Mouse (Mus musculus) liver, embryonic 14.5 days (tissue): ENCODE data around the gene Gramd4. TPM values are rescaled to one million over a fixed set of nuclear protein-coding genes. Genes with fewer than 3 reads are reported as not detected.

Experiments
- ATAC-seq: fragments of 200-750 bp; cut with Nextera tagmentation; 2 replicates; pipeline ENCODE4 v1.8.0; 2017; ENCODE audit warnings: moderate number of reproducible peaks, mild to moderate bottlenecking, moderate library complexity; ENCODE audit not compliant: insufficient read depth
- DNase-seq, 3 experiments: peaks; one replicate each; pipeline ENCODE4 v3.0.0-alpha.2; 2012 to 2013; ENCODE audit warnings: low read depth in 3 of 3, low spot score in 3 of 3
- H3K27ac ChIP-seq: fragments of 300-500 bp; sonication (generic); 2 replicates; pipeline ENCODE4 v1.5.1; 2014; ENCODE audit warnings: moderate library complexity, mild to moderate bottlenecking, control low read depth, inconsistent platforms
- H3K27me3 ChIP-seq: fragments of 300-500 bp; sonication (generic); 2 replicates; pipeline ENCODE4 v1.6.1; 2014; ENCODE audit warnings: mild to moderate bottlenecking, low read length, moderate library complexity; ENCODE audit not compliant: control insufficient read depth, insufficient read depth
- H3K36me3 ChIP-seq: fragments of 300-500 bp; sonication (generic); replicated peaks from 2 replicates; pipeline ENCODE4 v1.6.1; 2014; ENCODE audit warnings: low read depth; ENCODE audit not compliant: control insufficient read depth, insufficient read depth
- H3K4me1 ChIP-seq, 2 experiments: fragments of 200-500 bp in 1 of 2; fragments of 300-500 bp in 1 of 2; sonication (generic) in 1 of 2; replicated peaks; 2 replicates each; pipeline ENCODE4 v1.6.1; 2012 to 2014; ENCODE audit warnings: antibody characterized with exemption in 1 of 2, inconsistent platforms in 1 of 2, low read length in 1 of 2; ENCODE audit not compliant: control insufficient read depth in 2 of 2, insufficient read depth in 2 of 2
- H3K4me2 ChIP-seq: fragments of 300-500 bp; sonication (generic); 2 replicates; pipeline ENCODE4 v1.6.1; 2014; ENCODE audit warnings: low read depth, mild to moderate bottlenecking, control low read depth, moderate library complexity
- H3K4me3 ChIP-seq, 2 experiments: fragments of 200-500 bp in 1 of 2; fragments of 300-500 bp in 1 of 2; sonication (generic) in 1 of 2; 2 replicates each; pipeline ENCODE4 v1.5.1; 2012 to 2014; ENCODE audit warnings: low read depth in 2 of 2, low read length in 2 of 2, mild to moderate bottlenecking in 2 of 2, control low read depth in 1 of 2, inconsistent platforms in 1 of 2, moderate library complexity in 1 of 2; ENCODE audit not compliant: insufficient read depth in 1 of 2
- H3K9ac ChIP-seq: fragments of 300-500 bp; sonication (generic); replicated peaks from 2 replicates; pipeline ENCODE4 v1.6.1; 2014; ENCODE audit warnings: mild to moderate bottlenecking, control low read depth, moderate library complexity
- H3K9me3 ChIP-seq: fragments of 300-500 bp; sonication (generic); 2 replicates; pipeline ENCODE4 v1.6.1; 2016; ENCODE audit warnings: low read length, mixed read lengths; ENCODE audit not compliant: control insufficient read depth
- CTCF ChIP-seq: IDR thresholded peaks from 2 replicates; pipeline ENCODE4 v1.5.1; 2016; ENCODE audit warnings: antibody characterized with exemption, low read depth, control low read depth
- EP300 ChIP-seq: IDR thresholded peaks from 2 replicates; pipeline ENCODE4 v1.6.1; 2016; ENCODE audit warnings: antibody characterized with exemption, low read depth
- WGBS: fragments of 180-500 bp; shearing (Covaris S2); extraction: QIAGEN DNeasy Blood & Tissue Kit; methylation state at CpG from one replicate; pipeline ENCODE4 v1.1.7; 2014; ENCODE audit not compliant: insufficient replicate concordance; 5-methylcytosine and 5-hydroxymethylcytosine counted together
- polyA plus RNA-seq, 2 experiments: library from polyadenylated mRNA; depleted of rRNA in 1 of 2; stranded (reverse) in 1 of 2; unstranded in 1 of 2; fragments of >200 nt; fragmentation: Nextera tagmentation in 1 of 2; extraction: Ambion mirVana in 1 of 2; gene quantifications; 2 replicates each; pipeline versions ENCODE4 v1.2.1 to v1.2.3; 2012 to 2014

The Gramd4 gene
- polyA plus RNA-seq, 2 experiments, result 2.5 to 7.5 TPM

DNA sequence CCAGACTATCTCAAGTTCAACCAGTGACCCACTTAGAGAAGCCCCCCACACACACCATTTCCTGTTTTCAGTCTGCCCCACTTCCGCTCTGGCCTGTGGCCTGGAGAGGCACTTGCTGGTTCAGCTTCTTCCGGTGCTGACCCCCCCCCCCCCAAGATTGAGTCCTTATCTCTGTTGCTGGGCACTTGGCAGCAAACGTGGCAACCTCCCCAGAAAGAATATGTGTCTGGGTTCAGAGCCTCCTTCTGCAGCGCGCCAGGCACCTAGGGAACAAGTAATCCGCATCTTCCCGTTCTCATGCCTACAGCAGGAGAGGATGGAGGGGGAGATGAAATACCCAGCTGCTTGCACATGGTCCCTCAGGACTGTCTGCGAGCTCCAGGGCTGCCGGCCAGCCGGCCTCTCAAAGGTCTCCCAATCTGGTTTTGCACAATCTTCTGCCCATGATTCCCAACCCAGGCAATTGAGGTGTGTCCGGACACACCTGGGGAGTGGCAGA, 124.5 kb downstream of the Gramd4 start:
- no peak for ATAC-seq
- no peak for DNase-seq
- peaks cover 13% of the 10 kb centered on the region; the same call in 1 of the 2 replicates for H3K27me3 ChIP-seq
- H3K4me2 ChIP-seq, result no peak overlapping the region; the same call in 1 of the 2 replicates
- no peaks in the 10 kb centered on the region for H3K36me3 ChIP-seq
- no peak overlapping the region for H3K9ac ChIP-seq
- H3K4me3 ChIP-seq, result no peak overlapping the region
- no peak overlapping the region for H3K27ac ChIP-seq
- WGBS, result 12% methylated on average over 11 of the region's 11 CpGs
- H3K4me1 ChIP-seq, result peaks cover 0 to 3% of the 10 kb centered on the region in 2 experiments; a peak in 2 of 4 replicates
- H3K9me3 ChIP-seq, result no peaks in the 10 kb centered on the region
- TF ChIP-seq EP300 (no peak), CTCF (no peak)

DNA sequence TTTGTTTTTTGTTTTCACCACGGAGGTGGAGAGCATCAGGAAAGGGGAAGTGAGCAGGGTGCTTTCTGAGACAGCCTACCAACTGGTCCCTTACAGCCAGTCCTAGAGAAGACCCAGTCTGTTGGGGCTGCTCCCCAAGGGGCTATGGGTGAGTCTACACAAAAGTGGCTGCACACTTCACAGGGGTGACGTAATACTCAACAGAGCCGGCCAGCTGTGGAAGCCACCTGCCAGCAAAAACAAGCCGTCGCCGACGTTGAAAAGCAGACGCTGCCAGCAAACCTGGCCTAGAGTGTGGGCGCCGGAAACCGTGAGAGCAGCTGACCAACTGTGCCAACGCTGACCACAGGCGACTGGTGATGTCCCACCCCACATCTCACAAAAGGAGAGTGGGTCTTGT, 125.2 kb downstream of the Gramd4 start:
- peaks cover 0 to 3% of the 10 kb centered on the region in 2 experiments; a peak in 2 of 4 replicates for H3K4me1 ChIP-seq
- no peak for TF ChIP-seq CTCF
- no peak for TF ChIP-seq EP300
- no peak overlapping the region; the same call in 1 of the 2 replicates for H3K4me2 ChIP-seq
- no peak for ATAC-seq
- H3K4me3 ChIP-seq, result no peak overlapping the region
- DNase-seq, result no peak
- no peaks in the 10 kb centered on the region for H3K9me3 ChIP-seq
- H3K27ac ChIP-seq, result no peak overlapping the region
- no peaks in the 10 kb centered on the region for H3K36me3 ChIP-seq
- H3K27me3 ChIP-seq, result peaks cover 13% of the 10 kb centered on the region; the same call in 1 of the 2 replicates
- no peak overlapping the region for H3K9ac ChIP-seq
- WGBS, result 32% methylated on average over 13 of the region's 13 CpGs

DNA sequence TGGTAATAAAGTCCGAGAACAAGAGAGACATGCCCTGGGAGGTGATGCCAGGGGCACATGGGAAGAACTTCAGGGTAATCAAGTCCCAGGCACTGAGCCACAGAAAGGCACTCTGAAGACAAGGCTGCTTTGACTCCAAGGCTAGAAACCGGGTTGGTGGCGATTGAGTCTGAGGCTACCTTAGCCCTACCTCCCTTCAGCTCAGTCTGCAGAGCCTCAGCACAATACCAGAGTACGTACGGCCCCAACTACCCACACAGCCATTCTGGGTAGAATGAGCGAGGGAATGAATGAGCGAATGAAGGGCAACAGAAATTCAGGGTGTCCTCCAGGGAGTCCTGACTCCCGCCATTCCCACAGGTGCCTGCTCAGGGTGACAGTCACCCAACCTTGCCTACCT, 126.0 kb downstream of the Gramd4 start:
- TF ChIP-seq EP300 (no peak), CTCF (no peak)
- peaks cover 0 to 3% of the 10 kb centered on the region in 2 experiments; a peak in 2 of 4 replicates for H3K4me1 ChIP-seq
- H3K27me3 ChIP-seq, result peaks cover 13% of the 10 kb centered on the region; the same call in 1 of the 2 replicates
- H3K9ac ChIP-seq, result no peak overlapping the region
- no peak for DNase-seq
- no peaks in the 10 kb centered on the region for H3K9me3 ChIP-seq
- H3K36me3 ChIP-seq, result no peaks in the 10 kb centered on the region
- WGBS, result 73% methylated on average over 8 of the region's 8 CpGs
- no peak overlapping the region for H3K27ac ChIP-seq
- no peak overlapping the region for H3K4me3 ChIP-seq
- H3K4me2 ChIP-seq, result no peak overlapping the region
- ATAC-seq, result no peak

DNA sequence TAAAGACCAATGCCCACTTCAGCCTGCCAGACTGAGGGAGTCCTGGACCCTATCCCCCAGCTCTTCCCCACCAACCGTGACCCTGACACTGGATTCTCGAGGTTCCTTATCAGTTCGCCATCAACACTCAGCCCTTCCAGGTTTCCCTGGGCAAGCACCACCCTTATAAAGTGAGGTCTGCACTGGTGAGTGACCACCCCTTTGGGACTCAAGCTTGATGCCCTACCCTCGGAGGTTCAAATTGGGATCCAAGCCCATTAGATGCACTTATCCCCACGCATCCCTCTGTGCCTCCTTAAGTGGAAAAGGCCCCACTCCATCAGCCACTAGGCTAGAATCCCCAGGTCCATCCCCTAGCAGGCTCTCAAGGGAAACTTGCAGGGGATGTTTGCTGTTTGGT, 126.6 kb downstream of the Gramd4 start:
- H3K4me2 ChIP-seq, result peak overlapping the region; percentile 69
- H3K9me3 ChIP-seq, result no peaks in the 10 kb centered on the region
- peaks cover 13% of the 10 kb centered on the region; the same call in 1 of the 2 replicates for H3K27me3 ChIP-seq
- no peaks in the 10 kb centered on the region for H3K36me3 ChIP-seq
- peak overlapping the region in 1 of 2 experiments; percentile 66; a peak in 3 of 4 replicates for H3K4me3 ChIP-seq
- H3K4me1 ChIP-seq, result peaks cover 0 to 3% of the 10 kb centered on the region in 2 experiments; a peak in 2 of 4 replicates
- DNase-seq (no peak), ATAC-seq (no peak)
- no peak overlapping the region for H3K27ac ChIP-seq
- TF ChIP-seq EP300 (no peak), CTCF (no peak)
- no peak overlapping the region for H3K9ac ChIP-seq
- WGBS, result 38% methylated on average over 5 of the region's 5 CpGs

DNA sequence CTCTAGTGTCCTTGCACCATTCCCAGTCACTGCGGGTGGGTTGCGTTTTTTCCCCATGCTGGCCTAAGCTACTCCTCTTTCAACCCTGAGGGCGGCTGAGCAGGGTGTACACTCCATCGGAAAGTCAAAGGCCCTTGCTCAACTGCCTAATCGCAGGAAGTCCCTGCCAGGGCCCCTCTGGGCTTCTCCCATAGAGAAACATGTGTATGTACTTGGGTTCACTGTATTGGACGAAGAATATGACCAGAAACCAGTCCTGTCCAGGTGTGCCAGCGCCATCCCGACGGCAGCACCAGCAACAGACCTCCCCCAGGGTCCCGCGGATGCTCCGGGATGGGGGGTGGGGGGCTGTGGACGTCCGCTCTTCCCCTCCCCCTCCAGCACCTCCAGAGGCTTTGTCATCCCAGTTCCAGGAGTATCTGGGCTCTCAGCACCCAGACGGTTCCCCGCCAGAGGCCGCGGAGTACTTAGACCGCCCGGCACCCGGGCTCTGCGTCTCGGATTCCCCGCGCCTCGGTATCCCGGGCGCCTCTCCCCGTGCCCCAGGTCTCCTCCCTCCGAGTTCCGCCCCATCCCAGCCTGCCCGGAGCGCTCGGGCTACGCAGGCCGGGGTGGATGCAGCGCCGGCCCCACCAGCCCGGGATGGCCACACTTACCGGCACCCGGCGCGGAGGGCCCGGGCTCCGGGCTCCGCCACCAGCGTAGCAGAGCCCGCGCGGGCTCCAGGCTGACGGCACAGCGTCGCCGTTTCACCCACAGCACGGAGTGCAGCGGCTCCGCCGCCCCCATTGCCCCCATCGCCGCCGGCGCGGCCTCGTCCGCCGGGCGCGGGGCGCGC, 127.6 kb downstream of the Gramd4 start:
- Histone ChIP-seq H3K4me1 (peaks cover 0 to 3% of the 10 kb centered on the region in 2 experiments; a peak in 2 of 4 replicates), H3K27me3 (peaks cover 13% of the 10 kb centered on the region; the same call in 1 of the 2 replicates), H3K4me3 (peak overlapping the region; percentile 59 to 66), H3K27ac (no peak overlapping the region), H3K9ac (peak overlapping the region; percentile 54), H3K4me2 (peak overlapping the region; percentile 69), H3K9me3 (no peaks in the 10 kb centered on the region), H3K36me3 (no peaks in the 10 kb centered on the region)
- ATAC-seq, result peak; percentile 32
- TF ChIP-seq EP300 (no peak), CTCF (no peak)
- under 1% methylated on average over 70 of the region's 70 CpGs for WGBS
- DNase-seq, result no peak
